Mouse (Mus musculus) adrenal gland, postnatal 14 days (tissue): Measurements from ENCODE around the gene Ak7. TPM values are rescaled to one million over a fixed set of nuclear protein-coding genes. Genes with fewer than 3 reads are reported as not detected.

Source experiments
- DNase-seq: peaks from one replicate; pipeline ENCODE4 v3.0.0; 2021; ENCODE audit warnings: mixed read lengths
- total RNA-seq: library from RNA; stranded (reverse); gene quantifications from 2 replicates; pipeline ENCODE4 v1.2.3, GENCODE M21; 2021

Ak7 gene
- total RNA-seq, 1 experiment from 2014 or later = 0.26 TPM

GRCm38 (mm10) chr12:105730851-105731460 lies 25.2 kb downstream of the Ak7 start:
- DNase-seq = no peak

GRCm38 (mm10) chr12:105733370-105734159 lies 27.8 kb downstream of the Ak7 start:
- DNase-seq = no peak

- DNase-seq = no peak
Measured at GRCm38 (mm10) chr12:105735226-105735888, 29.6 kb downstream of the Ak7 start.

GRCm38 (mm10) chr12:105735889-105736251 lies 30.1 kb downstream of the Ak7 start:
- DNase-seq = no peak

- no peak for DNase-seq
Measured at GRCm38 (mm10) chr12:105738316-105739096, 32.7 kb downstream of the Ak7 start.

GRCm38 (mm10) chr12:105739656-105740055 lies 33.9 kb downstream of the Ak7 start:
- no peak for DNase-seq

- DNase-seq = no peak
Measured at GRCm38 (mm10) chr12:105748114-105748513, 42.3 kb downstream of the Ak7 start.

- DNase-seq = no peak
Measured at GRCm38 (mm10) chr12:105753813-105754212, 48.0 kb downstream of the Ak7 start.

GRCm38 (mm10) chr12:105757816-105758497 lies 52.2 kb downstream of the Ak7 start:
- no peak for DNase-seq

GRCm38 (mm10) chr12:105758911-105759310 lies 53.1 kb downstream of the Ak7 start:
- DNase-seq = no peak

- DNase-seq = peak; percentile 12
Measured at GRCm38 (mm10) chr12:105759849-105760478, 54.2 kb downstream of the Ak7 start.

- peak; percentile 12 for DNase-seq
Measured at GRCm38 (mm10) chr12:105761171-105761570, 55.4 kb downstream of the Ak7 start.

GRCm38 (mm10) chr12:105761629-105762028 lies 55.9 kb downstream of the Ak7 start:
- DNase-seq = no peak

GRCm38 (mm10) chr12:105769700-105770099 lies 63.9 kb downstream of the Ak7 start:
- DNase-seq = no peak

- peak; percentile 62 for DNase-seq
Measured at GRCm38 (mm10) chr12:105774871-105775270, 69.1 kb downstream of the Ak7 start.

- no peak for DNase-seq
Measured at GRCm38 (mm10) chr12:105777651-105778050, 71.9 kb downstream of the Ak7 start.

GRCm38 (mm10) chr12:105784196-105784999 lies 78.6 kb downstream of the Ak7 start, which contains the start of gene Papola:
Gene Papola, plus strand, starts transcription at chr12:105784694.
- DNase-seq = peak; percentile 94

GRCm38 (mm10) chr12:105785000-105785774 lies 79.4 kb downstream of the Ak7 start:
- DNase-seq = peak; percentile 90

GRCm38 (mm10) chr12:105786113-105786512 lies 80.3 kb downstream of the Ak7 start:
- no peak for DNase-seq

- DNase-seq = no peak
Measured at GRCm38 (mm10) chr12:105787626-105788025, 81.8 kb downstream of the Ak7 start.
